Comparison of ENCODE assay signal across 15 mouse cellular contexts in the genomic region with DNA sequence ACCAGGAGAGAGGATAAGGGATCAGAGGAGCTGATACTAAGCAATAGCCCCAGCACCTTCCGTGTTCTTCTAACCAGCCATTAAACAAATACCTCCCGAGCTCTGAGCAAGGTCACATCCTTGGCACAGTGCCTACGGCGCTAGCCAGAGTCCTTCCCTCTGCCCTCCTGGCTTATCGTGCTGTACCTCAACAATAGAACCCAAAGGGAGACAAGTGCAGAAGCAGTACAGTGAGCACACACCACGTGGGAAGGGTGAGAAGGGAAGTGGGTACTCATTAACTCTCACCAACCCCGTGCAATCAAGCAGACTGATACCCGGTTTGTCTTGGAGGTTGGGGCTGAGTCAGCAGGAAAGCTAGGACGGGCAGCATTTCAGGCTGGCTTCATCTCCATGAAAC. TPM values are rescaled to one million over a fixed set of nuclear protein-coding genes. Genes with fewer than 3 reads are reported as not detected.
DNase-seq lines count a peak whose midpoint lies in the region; ATAC-seq lines count a peak whose summit lies in the region.
"Had no signal": no experiment of that assay in that cellular context is flagged by ENCODE, and none has a peak within 500 bp of the region (broad histone marks: within the 10 kb centered on the region; RNA-seq: fewer than 3 reads in every experiment).

No protein-coding gene starts in this region.

- no peak overlapping the region for H3K4me3 ChIP-seq in liver, embryonic 16.5 days (ENCODE audit: low read depth, low read length)
- H3K4me3 ChIP-seq: embryonic facial prominence, embryonic 13.5 days; myocyte had no signal

- no peak overlapping the region for H3K9ac ChIP-seq in liver, embryonic 16.5 days (ENCODE audit: low read depth, low read length)
- H3K9ac ChIP-seq: embryonic facial prominence, embryonic 13.5 days had no signal

- H3K27me3 ChIP-seq in liver, embryonic 16.5 days (ENCODE audit: control insufficient read depth, insufficient read depth, low read depth, low read length), result no peaks in the 10 kb centered on the region
- H3K27me3 ChIP-seq: embryonic facial prominence, embryonic 13.5 days had no signal

- WGBS in liver, embryonic 16.5 days (ENCODE audit: insufficient replicate concordance), result 77% methylated on average over 9 of the region's 9 CpGs

- H3K4me1 ChIP-seq in liver, embryonic 16.5 days (ENCODE audit: control insufficient read depth, low read depth, low read length), result no peaks in the 10 kb centered on the region
- H3K4me1 ChIP-seq: embryonic facial prominence, embryonic 13.5 days had no signal

- ATAC-seq in liver, embryonic 16.5 days (ENCODE audit: low read depth), result peak; percentile 76
- ATAC-seq: activated CD4-positive, CD25-positive, alpha-beta regulatory T cell, adult 4 months; hindbrain, embryonic 16.5 days had no signal

- H3K27ac ChIP-seq in liver, embryonic 16.5 days (ENCODE audit: low read length), result no peak overlapping the region
- H3K27ac ChIP-seq: embryonic facial prominence, embryonic 13.5 days had no signal

- DNase-seq in adrenal gland, adult 2 months, result peak; percentile 78
- DNase-seq in adrenal gland, postnatal 25 days, result peak; percentile 77
- DNase-seq in kidney, adult 11 months, result peak; percentile 81
- no peak for DNase-seq in gastrocnemius, postnatal 25 days
- DNase-seq in layer of hippocampus, adult 8-10 months (ENCODE audit: low spot score in 2 of 2), result no peak
- no peak for DNase-seq in left cerebral cortex, adult 11 months (ENCODE audit: low spot score)
- DNase-seq: cerebellum, adult 2 months; left cerebral cortex, postnatal 4 days; lung, postnatal 4 days; thymus, adult 2 months had no signal

- H3K36me3 ChIP-seq in liver, embryonic 16.5 days (ENCODE audit: control insufficient read depth, insufficient read depth), result peaks cover 53% of the 10 kb centered on the region

- no peak overlapping the region for H3K4me2 ChIP-seq in liver, embryonic 16.5 days (ENCODE audit: low read depth, low read length)
- H3K4me2 ChIP-seq: embryonic facial prominence, embryonic 13.5 days had no signal

- H3K9me3 ChIP-seq in liver, embryonic 16.5 days (replicated peaks; ENCODE audit: control insufficient read depth, low read length), result 0 out of 2 replicates have a peak, but pooled peaks cover 3% of the 10 kb centered on the region

RNA-seq across cellular contexts. Expression of a gene that starts 17.5 kb away (rescaled TPM):
- 10 to 100 TPM; 18.6 to 30.5 TPM for total RNA-seq in adrenal gland, adult 2 months (2021)
- polyA plus RNA-seq in adrenal gland, adult 2 months (2012; rRNA removed), result 9.2 and 17.3 TPM in 2 replicates
- 21.0 and 30.4 TPM in 2 replicates for total RNA-seq in adrenal gland, postnatal 25 days (2021)
- polyA plus RNA-seq in liver, embryonic 16.5 days (2015; fragmentation: Nextera tagmentation; extraction: Ambion mirVana), result 28.6 and 28.8 TPM in 2 replicates
- 1 to 10 TPM; 5.2 to 6.5 TPM for total RNA-seq in gastrocnemius, postnatal 25 days (2021)
- total RNA-seq in layer of hippocampus, adult 8-10 months (2022), result 10 to 100 TPM; 19.9 to 29.8 (median 26.1) TPM

RNA-seq across cellular contexts. Expression of a gene that starts 41.3 kb away (rescaled TPM):
- total RNA-seq in adrenal gland, adult 2 months (2021), result 1 to 10 TPM; 3.5 to 7.0 TPM
- 8.6 and 10.5 TPM in 2 replicates for polyA plus RNA-seq in adrenal gland, adult 2 months (2012; rRNA removed)
- 6.7 and 8.4 TPM in 2 replicates for total RNA-seq in adrenal gland, postnatal 25 days (2021)
- polyA plus RNA-seq in liver, embryonic 16.5 days (2015; fragmentation: Nextera tagmentation; extraction: Ambion mirVana), result 1.3 and 1.6 TPM in 2 replicates
- total RNA-seq in gastrocnemius, postnatal 25 days (2021), result 1 to 10 TPM; 1.4 to 2.2 TPM
- 10 to 100 TPM; 17.7 to 19.5 (median 18.8) TPM for total RNA-seq in layer of hippocampus, adult 8-10 months (2022)

RNA-seq across cellular contexts. Expression of a gene that starts 41.4 kb away (rescaled TPM):
- 10 to 100 TPM; 30.2 to 36.3 TPM for total RNA-seq in adrenal gland, adult 2 months (2021)
- polyA plus RNA-seq in adrenal gland, adult 2 months (2012; rRNA removed), result 3.9 and 5.5 TPM in 2 replicates
- total RNA-seq in adrenal gland, postnatal 25 days (2021), result 19.6 and 20.3 TPM in 2 replicates
- 4.7 and 5.9 TPM in 2 replicates for polyA plus RNA-seq in liver, embryonic 16.5 days (2015; fragmentation: Nextera tagmentation; extraction: Ambion mirVana)
- 10 to 100 TPM; 13.7 to 15.8 TPM for total RNA-seq in gastrocnemius, postnatal 25 days (2021)
- total RNA-seq in layer of hippocampus, adult 8-10 months (2022), result 10 to 100 TPM; 16.0 to 32.9 (median 21.3) TPM

RNA-seq across cellular contexts. Expression of a gene that starts 57.1 kb away (rescaled TPM):
- total RNA-seq in adrenal gland, adult 2 months (2021), result 100 to 1,000 TPM; 116 to 123 TPM
- polyA plus RNA-seq in adrenal gland, adult 2 months (2012; rRNA removed), result 13.4 and 17.7 TPM in 2 replicates
- total RNA-seq in adrenal gland, postnatal 25 days (2021), result 66.4 and 76.7 TPM in 2 replicates
- 37.7 and 39.6 TPM in 2 replicates for polyA plus RNA-seq in liver, embryonic 16.5 days (2015; fragmentation: Nextera tagmentation; extraction: Ambion mirVana)
- total RNA-seq in gastrocnemius, postnatal 25 days (2021), result 100 to 1,000 TPM; 124 to 147 TPM
- total RNA-seq in layer of hippocampus, adult 8-10 months (2022), result 100 to 1,000 TPM; 208 to 272 (median 239) TPM

Comparison
In these comparisons a context has a peak if more than half of its experiments do, and no peak if none do; other contexts are left out.
1. DNase-seq: peak in adrenal gland, adult 2 months (single experiment), adrenal gland, postnatal 25 days (single experiment) and kidney, adult 11 months (single experiment); none in gastrocnemius, postnatal 25 days (single experiment), layer of hippocampus, adult 8-10 months (0 of 2) and left cerebral cortex, adult 11 months (single experiment).